Mouse (Mus musculus): ENCODE results near the gene Slc22a12.

The Slc22a12 gene

GRCm38 (mm10) chr19:6540191-6540590, 2.6 kb downstream of the Slc22a12 start:
- peak; percentile 89 for DNase-seq

- DNase-seq, result peak; percentile 92
Measured at GRCm38 (mm10) chr19:6539592-6539991, 3.2 kb downstream of the Slc22a12 start.

- DNase-seq, result no peak
Measured at GRCm38 (mm10) chr19:6538546-6538945, 4.3 kb downstream of the Slc22a12 start.

- DNase-seq, result no peak
Measured at GRCm38 (mm10) chr19:6537526-6537925, 5.3 kb downstream of the Slc22a12 start.

GRCm38 (mm10) chr19:6536696-6537095, 6.1 kb downstream of the Slc22a12 start:
- no peak for DNase-seq

GRCm38 (mm10) chr19:6536201-6536600, 6.6 kb downstream of the Slc22a12 start:
- DNase-seq, result no peak

- no peak for DNase-seq
Measured at GRCm38 (mm10) chr19:6534118-6534415, 8.8 kb downstream of the Slc22a12 start.

GRCm38 (mm10) chr19:6533290-6534117, 9.3 kb downstream of the Slc22a12 start:
- peak; percentile 90 for DNase-seq

GRCm38 (mm10) chr19:6532656-6533055, 10.2 kb downstream of the Slc22a12 start:
- DNase-seq, result peak; percentile 96

GRCm38 (mm10) chr19:6531832-6532471, 10.9 kb downstream of the Slc22a12 start:
- peak; percentile 96 for DNase-seq

GRCm38 (mm10) chr19:6531011-6531631, 11.7 kb downstream of the Slc22a12 start:
- DNase-seq, result peak; percentile 97

GRCm38 (mm10) chr19:6530359-6530758, 12.5 kb downstream of the Slc22a12 start:
- DNase-seq, result no peak

GRCm38 (mm10) chr19:6529265-6529985, 13.4 kb downstream of the Slc22a12 start:
- DNase-seq, result peak; percentile 97

GRCm38 (mm10) chr19:6527839-6528531, 14.8 kb downstream of the Slc22a12 start:
- peak; percentile 90 for DNase-seq

- no peak for DNase-seq
Measured at GRCm38 (mm10) chr19:6527439-6527838, 15.4 kb downstream of the Slc22a12 start.

GRCm38 (mm10) chr19:6526010-6526409, 16.8 kb downstream of the Slc22a12 start:
- DNase-seq, result no peak

- DNase-seq, result no peak
Measured at GRCm38 (mm10) chr19:6525023-6525422, 17.8 kb downstream of the Slc22a12 start.

- no peak for DNase-seq
Measured at GRCm38 (mm10) chr19:6522289-6522688, 20.5 kb downstream of the Slc22a12 start.

- DNase-seq, result no peak
Measured at GRCm38 (mm10) chr19:6521630-6522029, 21.2 kb downstream of the Slc22a12 start.

- no peak for DNase-seq
Measured at GRCm38 (mm10) chr19:6519483-6519882, 23.3 kb downstream of the Slc22a12 start.

- no peak for DNase-seq
Measured at GRCm38 (mm10) chr19:6518601-6519000, 24.2 kb downstream of the Slc22a12 start.

- no peak for DNase-seq
Measured at GRCm38 (mm10) chr19:6516153-6516552, 26.7 kb downstream of the Slc22a12 start.

- no peak for DNase-seq
Measured at GRCm38 (mm10) chr19:6515448-6515847, 27.4 kb downstream of the Slc22a12 start.
